Comparison of ENCODE assay signal across 9 mouse cellular contexts in the genomic region with DNA sequence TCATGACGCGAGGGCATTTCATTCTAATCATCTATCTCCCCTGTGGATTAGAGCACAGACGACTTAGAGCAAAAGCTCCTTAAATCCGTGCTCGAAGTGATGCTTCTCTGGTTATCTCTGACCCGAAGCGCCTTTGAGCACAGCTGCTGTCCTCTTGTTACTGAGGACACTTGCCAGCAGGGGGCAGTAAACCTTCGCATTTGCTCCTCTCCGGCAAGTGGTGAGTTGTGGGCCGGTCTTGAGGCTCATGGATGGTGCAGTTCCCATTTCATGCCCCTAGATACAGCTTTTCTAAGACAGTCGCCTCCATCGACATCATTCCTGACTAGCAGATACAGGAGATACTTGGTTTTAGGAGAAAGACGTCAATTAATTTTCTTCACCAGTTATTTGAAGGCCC. TPM values are rescaled to one million over a fixed set of nuclear protein-coding genes. Genes with fewer than 3 reads are reported as not detected.
DNase-seq lines count a peak whose midpoint lies in the region; ATAC-seq and TF ChIP-seq lines count a peak whose summit lies in the region.
"Had no signal": no experiment of that assay in that cellular context is flagged by ENCODE, and none has a peak within 500 bp of the region (broad histone marks: within the 10 kb centered on the region; RNA-seq: fewer than 3 reads in every experiment).

No protein-coding gene starts in this region.

- TF ChIP-seq CTCF in E14TG2a.4 (conservative IDR thresholded peaks at IDR 0.05; ENCODE audit: low read length), result peak; percentile 53
- TF ChIP-seq CTCF in heart, postnatal 0 days (IDR thresholded peaks at IDR 0.05; ENCODE audit: low read depth), result peak; percentile 81

- no peaks in the 10 kb centered on the region; the same call in 1 of the 2 replicates for H3K9me3 ChIP-seq in E14TG2a.4 (ENCODE audit: low read length)
- H3K9me3 ChIP-seq in heart, postnatal 0 days (replicated peaks; ENCODE audit: control insufficient read depth, low read length), result no peaks in the 10 kb centered on the region

- H3K4me2 ChIP-seq in heart, postnatal 0 days (ENCODE audit: low read depth, low read length), result no peak overlapping the region

- WGBS in heart, postnatal 0 days, result 21% methylated on average over 13 of the region's 13 CpGs

- ATAC-seq in heart, postnatal 0 days (ENCODE audit: insufficient read depth, low read depth), result 0 out of 2 replicates have a peak, but pooled peaks have one; percentile 41

- no peaks in the 10 kb centered on the region for H3K4me1 ChIP-seq in E14TG2a.4 (replicated peaks; ENCODE audit: low read depth, low read length)
- no peaks in the 10 kb centered on the region for H3K4me1 ChIP-seq in heart, postnatal 0 days (ENCODE audit: control insufficient read depth, insufficient read depth)

- DNase-seq in adrenal gland, postnatal 14 days, result peak; percentile 83
- DNase-seq in embryo, embryonic 9.5 days (ENCODE audit: extremely low spot score), result peak; percentile 78
- DNase-seq in heart, postnatal 0 days (ENCODE audit: low spot score), result peak; percentile 50
- peak; percentile 64 to 86 for DNase-seq in layer of hippocampus, adult 18-20 months (ENCODE audit: low spot score in 2 of 2)
- DNase-seq in lung, postnatal 14 days, result peak; percentile 68
- peak; percentile 87 for DNase-seq in retina, postnatal 1 day
- peak; percentile 23 for DNase-seq in yolk sac, embryonic 10.5 days (ENCODE audit: low spot score)

- no peak overlapping the region for H3K27ac ChIP-seq in heart, postnatal 0 days (ENCODE audit: low read depth)

- no peak for TF ChIP-seq EP300 in heart, postnatal 0 days (IDR thresholded peaks at IDR 0.05; ENCODE audit: low read depth)

- H3K4me3 ChIP-seq in E14TG2a.4 (replicated peaks; ENCODE audit: low read length), result no peak overlapping the region
- no peak overlapping the region for H3K4me3 ChIP-seq in heart, postnatal 0 days (ENCODE audit: low read depth, low read length)

- H3K36me3 ChIP-seq in E14TG2a.4 (ENCODE audit: insufficient read depth, low read length), result no peaks in the 10 kb centered on the region
- H3K36me3 ChIP-seq in heart, postnatal 0 days (replicated peaks; ENCODE audit: control insufficient read depth, insufficient read depth, low read length), result no peaks in the 10 kb centered on the region

- H3K9ac ChIP-seq in heart, postnatal 0 days (replicated peaks; ENCODE audit: low read depth, low read length), result no peak overlapping the region

- H3K27me3 ChIP-seq in E14TG2a.4 (ENCODE audit: insufficient read depth, low read length), result peaks cover 3% of the 10 kb centered on the region; the same call in 1 of the 2 replicates
- no peaks in the 10 kb centered on the region for H3K27me3 ChIP-seq in heart, postnatal 0 days (ENCODE audit: control insufficient read depth, insufficient read depth, low read length)

RNA-seq across cellular contexts. Expression of a gene that starts 16.8 kb away (rescaled TPM):
- total RNA-seq in adrenal gland, postnatal 14 days (2021), result not detected in 2 replicates
- not detected in 2 replicates for total RNA-seq in heart, postnatal 0 days (2014; rRNA removed; ENCODE audit: low replicate concordance)
- polyA plus RNA-seq in heart, postnatal 0 days (2015; fragmentation: Nextera tagmentation; extraction: Ambion mirVana), result not detected in 2 replicates
- total RNA-seq in layer of hippocampus, adult 18-20 months (2021), result not detected
- polyA plus RNA-seq: heart, embryonic 14.5 days had no signal

Comparison
In these comparisons a context has a peak if more than half of its experiments do, and no peak if none do; other contexts are left out.
1. DNase-seq: peak in every context shown above with its lines; median percentile 87 in retina, postnatal 1 day; 83 in adrenal gland, postnatal 14 days; 78 in embryo, embryonic 9.5 days; 75 in layer of hippocampus, adult 18-20 months; 68 in lung, postnatal 14 days; 50 in heart, postnatal 0 days; 23 in yolk sac, embryonic 10.5 days.